Mouse (Mus musculus): ENCODE results near the gene Ddx54. TPM values are rescaled to one million over a fixed set of nuclear protein-coding genes. Genes with fewer than 3 reads are reported as not detected.

Ddx54 gene
- polyA plus RNA-seq, 1 experiment from 2014 or later: 54.0 TPM

- no peaks in the 10 kb centered on the region for H3K27me3 ChIP-seq
- in situ Hi-C loops (cut with MboI; ENCODE audit: low pct_unique_long_range_greater_than_20kb): loop anchor here (5.0 to 25.0 kb wide), 2 partner anchors 103 to 468 kb away; partner anchors contain the start of gene Plbd2
- ChIA-PET POLR2A (interaction anchor here (0.5 to 1.7 kb wide), 4 partner anchors 18 to 110 kb away, joined by 3 to 8 read pairs (median 5); partner anchors contain the start of genes Iqcd and Tpcn1), CTCF (interaction anchor here (0.7 to 3.0 kb wide), 29 partner anchors 8 to 140 kb away, joined by 3 to 54 read pairs (median 8); partner anchors contain the start of genes Iqcd, Plbd2, Slc8b1 and Tpcn1)
- ATAC-seq (peak; percentile 49), DNase-seq (ENCODE audit: low read depth, low spot score) (no peak)
- no peak for TF ChIP-seq CTCF (IDR thresholded peaks at IDR 0.05)
Measured at GRCm38 (mm10) chr5:120605688-120606087, 6.9 kb upstream of the Ddx54 start.

- no peak for TF ChIP-seq CTCF (IDR thresholded peaks at IDR 0.05)
- in situ Hi-C loops (cut with MboI; ENCODE audit: low pct_unique_long_range_greater_than_20kb): loop anchor here (5.0 to 25.0 kb wide), 2 partner anchors 104 to 469 kb away; partner anchors contain the start of gene Plbd2
- no peak for DNase-seq (ENCODE audit: low read depth, low spot score)
- H3K27me3 ChIP-seq: no peaks in the 10 kb centered on the region
- ChIA-PET POLR2A (interaction anchor here (0.7 to 1.7 kb wide), 3 partner anchors 19 to 106 kb away, joined by 3 to 8 read pairs (median 3); partner anchors contain the start of genes Iqcd and Tpcn1), CTCF (interaction anchor here (0.8 to 3.0 kb wide), 7 partner anchors 13 to 127 kb away, joined by 3 to 54 read pairs (median 11); partner anchors contain the start of genes Iqcd, Slc8b1 and Tpcn1)
- no peak for ATAC-seq
Measured at GRCm38 (mm10) chr5:120606590-120607200, 5.8 kb upstream of the Ddx54 start.

GRCm38 (mm10) chr5:120607335-120607734 lies 5.2 kb upstream of the Ddx54 start:
- no peaks in the 10 kb centered on the region for H3K27me3 ChIP-seq
- ATAC-seq (no peak), DNase-seq (ENCODE audit: low read depth, low spot score) (no peak)
- TF ChIP-seq CTCF (IDR thresholded peaks at IDR 0.05): no peak
- CTCF ChIA-PET: no interaction called here
- in situ Hi-C loops (cut with MboI; ENCODE audit: low pct_unique_long_range_greater_than_20kb): loop anchor here (5.0 to 25.0 kb wide), 2 partner anchors 105 to 470 kb away; partner anchors contain the start of gene Plbd2
- POLR2A ChIA-PET: interaction anchor here (0.8 to 1.7 kb wide), 2 partner anchors 19 to 99 kb away, joined by 3 to 8 read pairs; partner anchors contain the start of genes Iqcd and Tpcn1

- no peak for TF ChIP-seq CTCF (IDR thresholded peaks at IDR 0.05)
Measured at GRCm38 (mm10) chr5:120609246-120609775, 3.2 kb upstream of the Ddx54 start.

GRCm38 (mm10) chr5:120610906-120611305 lies 1.6 kb upstream of the Ddx54 start:
- H3K27me3 ChIP-seq: no peaks in the 10 kb centered on the region

More at GRCm38 (mm10) chr5:120609246-120609775, 3.2 kb upstream of the Ddx54 start:
- CTCF ChIA-PET: interaction anchor here (1.2 to 2.1 kb wide), 3 partner anchors 10 to 120 kb away, joined by 3 to 5 read pairs (median 4); no protein-coding TSS in a partner anchor
- in situ Hi-C loops (cut with MboI; ENCODE audit: low pct_unique_long_range_greater_than_20kb): loop anchor here (5.0 to 25.0 kb wide), 2 partner anchors 107 to 472 kb away; partner anchors contain the start of gene Plbd2
- no peak for DNase-seq (ENCODE audit: low read depth, low spot score)
- H3K27me3 ChIP-seq: no peaks in the 10 kb centered on the region
- POLR2A ChIA-PET: interaction anchor here (0.9 kb wide), 1 partner anchor 98 kb away, joined by 3 read pairs; no protein-coding TSS in a partner anchor
- no peak for ATAC-seq

GRCm38 (mm10) chr5:120611416-120611815 lies 1.1 kb upstream of the Ddx54 start:
- TF ChIP-seq CTCF (IDR thresholded peaks at IDR 0.05): no peak
- in situ Hi-C loops (cut with MboI; ENCODE audit: low pct_unique_long_range_greater_than_20kb): loop anchor here (25.0 kb wide), 1 partner anchor 474 kb away; no protein-coding TSS in a partner anchor
- no peak for DNase-seq (ENCODE audit: low read depth, low spot score)
- no peak for ATAC-seq
- H3K27me3 ChIP-seq: no peaks in the 10 kb centered on the region
- CTCF ChIA-PET: no interaction called here
- POLR2A ChIA-PET: interaction anchor here (1.1 kb wide), 1 partner anchor 101 kb away, joined by 3 read pairs; the partner anchor contains the start of gene Slc8b1

More at GRCm38 (mm10) chr5:120610906-120611305, 1.6 kb upstream of the Ddx54 start:
- ATAC-seq (no peak), DNase-seq (ENCODE audit: low read depth, low spot score) (no peak)
- in situ Hi-C loops (cut with MboI; ENCODE audit: low pct_unique_long_range_greater_than_20kb): loop anchor here (25.0 kb wide), 1 partner anchor 474 kb away; no protein-coding TSS in a partner anchor
- CTCF ChIA-PET: interaction anchor here (2.1 kb wide), 1 partner anchor 19 kb away, joined by 5 read pairs; no protein-coding TSS in a partner anchor
- no peak for TF ChIP-seq CTCF (IDR thresholded peaks at IDR 0.05)
- POLR2A ChIA-PET: interaction anchor here (0.6 to 1.1 kb wide), 2 partner anchors 82 to 100 kb away, joined by 3 to 8 read pairs; partner anchors contain the start of gene Slc8b1

GRCm38 (mm10) chr5:120612822-120613604 lies 474 bp downstream of the Ddx54 start:
- TF ChIP-seq CTCF (IDR thresholded peaks at IDR 0.05): no peak
- in situ Hi-C loops (cut with MboI; ENCODE audit: low pct_unique_long_range_greater_than_20kb): loop anchor here (25.0 kb wide), 1 partner anchor 476 kb away; no protein-coding TSS in a partner anchor
- ATAC-seq (peak; percentile 94), DNase-seq (ENCODE audit: low read depth, low spot score) (peak; percentile 100)
- ChIA-PET CTCF (interaction anchor here (2.1 kb wide), 1 partner anchor 7 kb away, joined by 8 read pairs; no protein-coding TSS in a partner anchor), POLR2A (no interaction called here)
- no peaks in the 10 kb centered on the region for H3K27me3 ChIP-seq

GRCm38 (mm10) chr5:120615903-120616302 lies 3.4 kb downstream of the Ddx54 start:
- ChIA-PET CTCF (interaction anchor here (1.0 to 8.9 kb wide), 4 partner anchors 11 to 59 kb away, joined by 3 to 74 read pairs (median 8); no protein-coding TSS in a partner anchor), POLR2A (interaction anchor here (2.3 kb wide), 1 partner anchor 11 kb away, joined by 7 read pairs; no protein-coding TSS in a partner anchor)
- no peak for TF ChIP-seq CTCF (IDR thresholded peaks at IDR 0.05)
- DNase-seq (ENCODE audit: low read depth, low spot score): no peak
- H3K27me3 ChIP-seq: no peaks in the 10 kb centered on the region
- in situ Hi-C loops (cut with MboI; ENCODE audit: low pct_unique_long_range_greater_than_20kb): loop anchor here (5.0 to 25.0 kb wide), 2 partner anchors 61 to 479 kb away; no protein-coding TSS in a partner anchor
- ATAC-seq: no peak

GRCm38 (mm10) chr5:120618778-120619177 lies 6.2 kb downstream of the Ddx54 start:
- ATAC-seq (no peak), DNase-seq (ENCODE audit: low read depth, low spot score) (no peak)
- H3K27me3 ChIP-seq: no peaks in the 10 kb centered on the region
- in situ Hi-C loops (cut with MboI; ENCODE audit: low pct_unique_long_range_greater_than_20kb): loop anchor here (5.0 to 25.0 kb wide), 2 partner anchors 59 to 481 kb away; no protein-coding TSS in a partner anchor
- ChIA-PET CTCF (interaction anchor here (0.6 to 8.9 kb wide), 13 partner anchors 12 to 101 kb away, joined by 3 to 74 read pairs (median 4); partner anchors contain the start of gene Rasal1), POLR2A (no interaction called here)
- TF ChIP-seq CTCF (IDR thresholded peaks at IDR 0.05): no peak
